Mouse (Mus musculus) kidney, postnatal 14 days (tissue): Measurements from ENCODE around the gene Plekhs1.
"Not testable (repeated sequence)": the region's sequence is repeated elsewhere in the genome, so short reads cannot be mapped to it uniquely, and the experiment has no call there.

Experiments used
- DNase-seq: peaks from one replicate; pipeline ENCODE4 v3.0.0; 2022; ENCODE audit warnings: mixed read lengths

Gene Plekhs1

DNA sequence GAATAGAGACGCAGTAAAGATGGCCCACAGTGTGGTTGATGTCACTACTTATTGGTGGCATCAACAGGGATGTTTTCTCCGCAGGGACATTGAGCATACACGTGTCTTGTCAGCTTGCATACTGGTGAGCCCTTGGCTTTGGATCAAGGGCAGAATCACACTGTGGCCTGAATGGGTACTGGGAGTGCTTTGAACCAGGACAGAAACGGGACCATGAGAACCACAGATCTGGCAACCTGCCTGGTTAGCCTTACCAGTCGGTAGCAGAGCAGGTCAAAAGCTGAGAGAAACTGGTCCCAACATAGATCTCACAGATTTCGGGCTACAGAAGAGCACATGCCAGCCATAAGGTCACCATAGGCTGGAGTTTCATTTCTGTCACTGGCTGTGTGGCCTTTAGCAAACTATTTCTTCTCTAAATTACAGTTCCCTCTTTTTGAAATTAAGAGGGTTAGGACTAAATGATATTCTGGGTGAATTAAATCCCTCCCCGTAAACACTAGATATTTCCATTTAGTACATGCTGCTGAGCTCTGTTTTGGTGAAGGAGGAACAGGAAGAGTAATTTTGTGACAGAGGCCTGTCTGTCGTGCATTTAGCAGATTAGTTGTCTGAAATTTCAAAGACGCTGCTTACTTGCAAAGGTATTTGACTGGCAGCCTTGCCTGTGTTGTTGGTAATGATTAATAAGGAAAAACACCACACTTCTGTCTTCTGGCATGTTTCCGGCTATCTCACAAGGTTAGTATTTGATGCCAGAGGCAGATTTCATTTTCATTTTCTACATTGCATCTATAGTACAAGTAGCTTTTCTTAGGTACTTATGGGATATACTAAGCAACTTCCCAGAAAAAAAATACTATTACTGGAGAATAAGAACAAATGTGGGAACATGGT is 2.0 kb upstream of the Plekhs1 start:
- peak; percentile 55 for DNase-seq

- no peak for DNase-seq
Observed at GRCm38 (mm10) chr19:56460241-56460640, 1.2 kb upstream of the Plekhs1 start.

DNA sequence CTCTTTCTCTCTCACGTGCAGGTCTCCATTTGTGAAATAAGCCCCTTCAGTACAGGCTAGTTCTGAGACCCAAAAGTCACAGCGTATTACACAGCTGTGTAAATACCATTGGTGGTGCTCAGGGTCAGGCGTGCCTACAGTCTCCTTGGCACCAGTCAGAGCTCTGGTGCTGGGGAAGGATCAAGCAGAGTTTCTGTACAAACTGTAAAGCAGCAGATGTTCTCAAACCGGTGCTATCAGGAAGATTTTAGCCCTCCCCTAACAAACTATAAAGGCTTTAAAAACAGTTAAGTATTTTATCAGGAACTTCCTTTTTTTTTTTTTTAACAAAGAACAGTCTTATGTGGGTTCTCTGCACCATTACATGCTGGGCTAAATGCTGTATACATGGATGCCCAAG is 1.3 kb downstream of the Plekhs1 start:
- no peak for DNase-seq

- DNase-seq, result no peak
Observed at GRCm38 (mm10) chr19:56466486-56466885, 5.0 kb downstream of the Plekhs1 start.

- no peak for DNase-seq
Observed at GRCm38 (mm10) chr19:56470286-56471020, 9.0 kb downstream of the Plekhs1 start.

GRCm38 (mm10) chr19:56471934-56472333 is 10.5 kb downstream of the Plekhs1 start:
- no peak for DNase-seq

DNA sequence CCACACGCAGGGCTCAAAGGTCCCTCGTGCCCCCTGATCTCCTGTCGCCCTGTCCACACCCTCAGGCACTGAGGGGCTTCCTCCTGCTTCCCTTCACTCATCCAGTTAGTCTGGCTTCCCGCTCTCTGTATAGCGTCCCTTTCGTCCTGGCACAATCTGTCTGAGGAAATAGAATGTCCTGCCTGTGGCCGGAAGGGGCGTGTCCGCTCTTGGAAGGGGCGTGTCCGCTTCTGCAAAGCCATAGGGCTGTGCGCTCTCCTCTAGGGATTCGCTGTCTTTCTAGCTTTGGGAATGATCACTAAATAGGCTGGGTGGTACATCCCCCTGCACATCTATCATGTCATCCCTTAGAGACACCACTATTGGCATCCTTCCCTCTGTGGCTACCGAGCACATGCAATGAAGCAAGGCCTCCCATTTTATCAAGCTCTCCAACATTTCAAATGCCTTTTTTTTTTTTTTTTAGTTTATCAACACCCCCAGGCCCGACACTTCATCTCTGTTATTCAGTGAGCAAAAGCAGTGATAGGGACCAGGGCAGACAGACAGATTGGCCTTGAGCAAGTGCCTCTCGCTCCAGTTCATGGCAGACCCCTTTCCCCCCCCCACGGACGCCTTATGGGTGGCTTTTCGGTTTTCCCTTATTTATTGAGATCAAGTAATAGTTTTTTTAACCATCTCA is 13.6 kb downstream of the Plekhs1 start:
- no peak for DNase-seq

- DNase-seq, result no peak
Observed at GRCm38 (mm10) chr19:56476546-56476945, 15.1 kb downstream of the Plekhs1 start.

DNA sequence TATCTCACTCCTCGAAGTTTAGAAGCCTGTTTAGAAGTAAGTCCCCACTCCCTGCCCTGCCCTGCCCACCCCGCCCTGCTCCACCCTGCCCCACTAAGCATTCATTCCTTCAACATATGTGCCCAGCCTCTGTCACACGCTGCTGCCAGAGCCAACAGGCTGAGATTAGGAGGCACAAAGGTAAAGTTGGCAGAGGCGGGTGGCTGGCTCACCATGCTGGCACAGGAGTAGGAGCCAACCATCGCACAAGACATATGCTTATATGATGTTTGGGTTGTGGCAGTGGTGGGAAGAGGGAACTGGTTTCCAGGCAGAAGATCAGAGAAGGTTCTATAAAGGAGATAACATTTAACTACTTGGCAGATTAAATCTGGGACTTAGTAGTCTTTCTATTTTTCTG is 15.8 kb downstream of the Plekhs1 start:
- no peak for DNase-seq

DNA sequence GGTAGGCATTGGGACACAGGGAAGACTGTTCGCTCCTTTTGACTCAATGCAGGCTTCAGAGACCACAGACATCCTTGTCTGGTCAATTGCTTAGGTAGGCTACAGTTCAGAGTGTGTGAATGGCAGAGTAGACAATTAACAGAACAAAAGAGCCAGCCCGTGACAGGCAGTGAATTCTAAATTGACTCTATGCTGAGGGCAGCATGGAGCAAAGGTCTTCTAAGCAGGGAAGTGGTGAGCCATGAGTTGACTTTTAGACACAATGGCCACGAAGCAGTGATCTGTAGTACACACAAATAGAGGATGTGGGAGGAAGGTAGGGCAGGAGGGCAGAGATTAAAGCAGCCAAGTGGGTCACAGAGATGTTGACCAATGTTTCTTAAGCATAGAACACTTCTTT is 16.4 kb downstream of the Plekhs1 start:
- DNase-seq, result peak; percentile 26

- DNase-seq, result no peak
Observed at GRCm38 (mm10) chr19:56484630-56485375, 23.4 kb downstream of the Plekhs1 start.

GRCm38 (mm10) chr19:56485376-56486271 is 24.2 kb downstream of the Plekhs1 start:
- peak; percentile 57 for DNase-seq

DNA sequence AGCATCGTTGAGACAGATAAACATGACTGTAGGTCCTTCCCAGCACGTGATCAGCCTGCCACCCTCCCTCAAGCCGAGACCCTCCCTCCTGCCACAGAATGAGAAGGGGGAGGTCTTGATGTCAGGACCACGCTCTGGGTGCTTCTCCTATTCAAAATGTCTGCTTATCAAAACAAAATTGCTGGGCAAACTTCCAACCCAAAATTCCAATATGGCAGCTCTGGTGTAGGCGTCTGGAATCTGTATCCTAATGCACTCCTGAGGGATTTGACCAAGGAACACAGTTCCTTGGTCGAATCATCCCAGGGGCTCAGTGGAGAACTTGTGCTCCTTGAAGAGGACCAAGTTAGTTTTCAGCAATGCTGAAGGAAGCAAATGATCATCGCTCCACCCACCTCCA is 25.5 kb downstream of the Plekhs1 start:
- DNase-seq, result no peak

DNA sequence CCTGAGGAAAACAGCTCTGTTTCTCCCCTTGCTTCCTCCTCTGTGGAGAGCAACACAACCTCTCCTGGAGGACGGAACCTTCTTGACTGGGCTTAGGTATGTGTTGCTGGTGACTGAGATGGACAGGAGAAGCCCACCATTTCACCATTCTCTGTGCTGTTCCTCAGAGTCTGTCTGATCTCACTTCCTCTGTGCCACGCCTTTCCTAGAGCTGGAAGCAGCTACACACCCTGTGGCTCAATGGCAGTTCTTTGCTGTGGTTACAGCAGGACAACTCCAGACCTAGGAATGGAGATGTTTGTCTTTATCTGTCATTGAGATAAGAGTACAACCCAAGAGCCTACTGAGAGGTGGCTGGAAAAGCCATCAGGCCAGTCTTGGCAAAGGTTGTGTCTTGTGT is 25.9 kb downstream of the Plekhs1 start:
- DNase-seq, result no peak

DNA sequence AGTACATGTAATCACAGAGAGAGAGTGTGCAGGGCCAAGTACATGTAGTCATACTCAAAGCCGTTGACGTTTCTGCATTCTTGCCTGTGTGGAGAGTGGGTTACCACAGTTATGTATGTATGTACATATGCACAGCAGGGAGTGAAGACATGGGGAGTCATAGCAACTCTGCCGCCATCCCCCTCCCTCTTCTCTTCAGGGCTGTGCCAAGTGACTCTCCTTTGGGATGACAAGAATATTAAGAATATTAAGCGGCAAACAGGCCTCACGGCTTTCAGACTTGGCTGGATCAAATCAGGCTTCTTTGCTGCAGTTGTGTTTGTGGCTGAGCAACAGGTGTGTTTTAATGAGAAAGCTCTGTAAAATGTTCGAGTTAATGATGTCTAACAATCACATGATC is 28.2 kb downstream of the Plekhs1 start:
- no peak for DNase-seq

GRCm38 (mm10) chr19:56494157-56494556 is 32.7 kb downstream of the Plekhs1 start:
- not testable (repeated sequence) for DNase-seq

DNA sequence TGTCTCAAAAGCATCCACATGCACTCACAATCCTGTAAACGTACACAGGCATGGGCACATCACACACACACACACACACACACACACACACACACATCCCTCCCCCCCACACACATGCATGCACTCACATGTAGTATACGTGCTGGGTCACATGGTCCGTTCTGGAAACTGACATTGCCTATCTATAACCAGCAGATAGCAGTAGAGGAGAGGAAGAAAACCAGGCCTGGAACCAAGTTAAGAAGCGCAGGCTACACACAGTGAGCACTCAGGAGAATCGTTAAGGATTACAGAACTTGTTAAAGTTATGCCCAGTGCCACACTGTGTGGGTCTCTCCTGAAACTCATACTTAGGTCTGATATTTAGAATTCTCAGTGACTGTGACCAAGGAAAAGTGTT is 41.6 kb downstream of the Plekhs1 start:
- DNase-seq, result not testable (repeated sequence)

DNA sequence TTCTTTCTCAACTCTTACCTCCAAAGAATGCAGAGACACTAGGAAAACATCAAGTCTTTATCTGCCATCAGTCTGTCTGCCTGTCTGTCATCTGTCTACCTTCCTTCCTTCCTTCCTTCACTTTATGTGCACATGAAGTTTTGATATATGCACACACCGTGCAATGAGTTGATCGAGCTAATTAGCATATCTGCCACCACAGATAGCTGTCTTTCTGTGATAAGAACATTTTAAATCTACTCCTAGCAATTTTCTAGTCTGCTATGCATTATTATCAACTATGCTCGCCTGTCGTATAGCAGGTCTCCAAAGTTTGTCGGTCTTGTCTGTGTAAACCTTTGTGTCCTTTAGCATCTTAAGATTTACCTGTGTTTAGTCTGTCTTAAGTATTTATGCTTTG is 42.1 kb downstream of the Plekhs1 start:
- not testable (repeated sequence) for DNase-seq

GRCm38 (mm10) chr19:56511207-56511606 is 49.8 kb downstream of the Plekhs1 start:
- DNase-seq, result not testable (repeated sequence)

DNA sequence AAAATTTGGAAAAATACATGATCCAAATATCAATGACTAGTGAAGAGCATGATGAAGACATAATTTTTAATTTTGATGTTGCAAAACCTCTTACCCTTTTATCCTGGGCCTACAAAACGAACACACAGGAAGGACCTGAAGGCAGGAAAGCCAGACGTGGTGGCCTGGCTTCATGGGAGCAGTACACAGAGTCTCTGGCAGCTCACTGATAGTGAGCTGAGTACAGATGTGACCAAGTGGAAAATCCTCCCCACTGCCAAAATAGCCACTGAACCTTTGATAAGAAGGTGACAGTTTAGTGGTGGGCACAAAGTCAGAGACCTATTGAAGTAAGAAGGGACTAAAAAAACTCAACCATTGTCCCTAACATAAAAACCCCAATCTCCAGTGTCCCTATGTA is 52.1 kb downstream of the Plekhs1 start:
- DNase-seq, result not testable (repeated sequence)

- not testable (repeated sequence) for DNase-seq
Observed at GRCm38 (mm10) chr19:56519408-56519807, 58.0 kb downstream of the Plekhs1 start.

DNA sequence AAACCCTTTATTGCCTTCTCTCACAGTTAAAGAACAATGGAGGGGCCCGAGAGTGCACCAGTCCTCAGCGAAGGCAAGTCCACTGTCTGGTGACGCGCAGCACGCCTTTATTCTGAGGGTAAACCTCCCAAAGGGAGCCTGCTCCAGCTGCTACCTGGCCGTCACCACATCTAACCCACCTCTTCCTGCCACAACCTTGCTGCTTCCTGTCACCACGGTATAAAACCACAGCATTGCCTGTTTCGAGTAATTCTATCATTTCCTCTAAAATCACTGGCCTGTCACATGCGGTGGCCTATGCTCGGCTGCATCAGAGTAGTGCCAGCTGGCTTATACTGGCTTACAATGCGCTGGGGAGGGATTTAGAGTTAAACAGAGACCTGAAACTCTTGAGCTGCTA is 69.1 kb downstream of the Plekhs1 start:
- not testable (repeated sequence) for DNase-seq
